Mouse (Mus musculus) mouse embryonic stem cell (cell line): Measurements from ENCODE around the gene Wap.

Experiments used
- in situ Hi-C, 2 experiments: fragments of 300-500 bp; cut with MboI; formaldehyde crosslinking; loops; 1 replicate in 1 of 2; 3 replicates in 1 of 2; pipeline ENCODE4 v1.14.3; 2019 to 2020; ENCODE audit warnings: low sequenced_read_pairs in 2 of 2, low pct_unique_long_range_greater_than_20kb in 1 of 2, mixed read lengths in 1 of 2; ENCODE audit not compliant: unreplicated experiment in 1 of 2

Gene Wap

GRCm38 (mm10) chr11:6601649-6602480 lies 36.6 kb downstream of the Wap start:
- in situ Hi-C loops, result no loop called here

DNA sequence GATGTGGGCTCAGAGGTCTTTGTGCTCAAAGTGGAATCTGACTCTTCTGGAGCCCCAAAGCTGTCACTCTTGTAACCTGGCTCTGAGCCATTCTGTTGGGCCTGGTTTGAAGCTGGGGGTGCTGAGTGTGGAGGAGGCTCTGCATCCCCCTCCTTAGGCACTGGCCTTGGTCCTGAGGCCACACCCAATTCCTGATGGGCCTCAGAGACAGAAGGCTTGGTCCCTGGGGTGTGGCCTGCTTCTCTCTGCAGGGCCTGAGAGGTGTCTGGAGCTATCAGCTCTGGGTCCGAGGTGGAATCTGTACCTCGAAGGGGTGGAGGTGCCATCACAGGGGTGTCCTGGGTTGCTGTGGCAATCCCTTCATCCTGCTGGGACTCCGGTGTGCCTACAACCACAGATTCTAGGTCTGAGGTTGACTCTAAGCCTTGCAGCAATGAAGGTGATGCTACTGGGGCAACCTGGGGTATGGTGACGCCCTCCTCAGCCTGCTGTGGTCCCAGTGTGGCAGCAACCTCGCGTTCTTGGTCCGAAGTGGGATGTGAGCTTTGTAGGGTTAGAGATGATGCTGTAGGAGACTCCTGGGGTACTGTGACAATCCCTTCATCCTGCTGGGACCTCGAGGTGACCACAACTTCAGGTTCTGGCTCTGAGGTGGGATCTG lies 38.0 kb downstream of the Wap start:
- in situ Hi-C loops, result no loop called here

GRCm38 (mm10) chr11:6599831-6600230 lies 38.6 kb downstream of the Wap start:
- in situ Hi-C loops, result no loop called here

DNA sequence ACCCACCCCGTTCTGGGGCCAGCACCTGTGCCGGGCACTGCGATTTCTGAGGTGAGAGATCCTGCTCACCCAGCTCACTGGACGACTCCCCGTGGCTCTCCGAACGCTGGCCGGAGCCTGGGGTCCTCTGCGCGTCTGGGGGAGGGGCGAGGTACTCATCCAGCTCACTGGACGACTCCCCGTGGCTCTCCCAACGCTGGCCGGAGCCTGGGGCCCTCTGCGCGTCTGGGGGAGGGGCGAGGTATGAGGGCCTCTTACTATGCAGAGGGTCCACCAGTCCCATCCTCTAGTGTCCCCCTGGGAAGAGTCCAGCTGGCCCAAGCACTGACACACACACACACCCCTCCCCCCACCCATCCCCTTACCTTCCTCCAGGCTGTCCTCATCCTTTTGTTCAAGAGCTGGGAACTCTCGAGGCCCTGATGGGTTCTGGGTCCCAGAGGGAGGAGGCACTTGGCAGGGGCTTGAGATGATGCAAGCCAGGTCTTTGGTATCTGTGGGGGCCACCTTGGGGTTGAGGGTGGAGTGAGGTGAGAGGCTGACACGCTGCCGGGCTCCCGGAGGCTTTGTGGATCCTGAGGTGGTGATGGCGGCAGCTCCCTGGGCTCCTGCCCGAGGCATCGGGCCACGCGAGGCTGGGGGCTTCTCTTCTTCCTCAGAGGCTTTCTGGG lies 39.3 kb downstream of the Wap start:
- in situ Hi-C loops, result no loop called here

GRCm38 (mm10) chr11:6598191-6598889 lies 40.1 kb downstream of the Wap start:
- in situ Hi-C loops, result no loop called here

GRCm38 (mm10) chr11:6597523-6597922 lies 40.9 kb downstream of the Wap start:
- in situ Hi-C loops, result no loop called here

- in situ Hi-C loops, result no loop called here
Observed at GRCm38 (mm10) chr11:6596616-6597015, 41.8 kb downstream of the Wap start.

GRCm38 (mm10) chr11:6596205-6596604 lies 42.2 kb downstream of the Wap start:
- in situ Hi-C loops, result no loop called here

DNA sequence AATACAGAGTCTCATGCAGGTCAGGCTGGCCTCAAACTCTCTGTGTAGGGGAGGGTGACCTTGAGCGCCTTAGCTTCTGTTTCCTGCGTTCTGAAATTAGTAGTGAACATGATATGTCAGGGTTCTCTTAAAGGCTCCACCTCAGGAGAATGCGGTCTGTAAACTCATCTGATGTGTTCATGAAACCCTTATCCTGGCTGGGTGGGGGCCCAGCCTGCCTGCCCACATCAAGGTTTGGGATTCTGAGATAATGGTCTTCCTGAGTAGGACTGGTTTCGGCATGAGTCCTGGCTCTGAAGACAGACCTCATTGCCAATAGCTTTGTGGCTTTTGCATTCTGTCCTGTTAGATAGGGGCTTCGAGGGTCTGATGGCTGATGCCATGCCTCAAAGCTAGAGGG lies 43.1 kb downstream of the Wap start:
- in situ Hi-C loops, result no loop called here

- in situ Hi-C loops, result no loop called here
Observed at GRCm38 (mm10) chr11:6594845-6595244, 43.6 kb downstream of the Wap start.

GRCm38 (mm10) chr11:6593406-6593805 lies 45.0 kb downstream of the Wap start:
- in situ Hi-C loops, result no loop called here

DNA sequence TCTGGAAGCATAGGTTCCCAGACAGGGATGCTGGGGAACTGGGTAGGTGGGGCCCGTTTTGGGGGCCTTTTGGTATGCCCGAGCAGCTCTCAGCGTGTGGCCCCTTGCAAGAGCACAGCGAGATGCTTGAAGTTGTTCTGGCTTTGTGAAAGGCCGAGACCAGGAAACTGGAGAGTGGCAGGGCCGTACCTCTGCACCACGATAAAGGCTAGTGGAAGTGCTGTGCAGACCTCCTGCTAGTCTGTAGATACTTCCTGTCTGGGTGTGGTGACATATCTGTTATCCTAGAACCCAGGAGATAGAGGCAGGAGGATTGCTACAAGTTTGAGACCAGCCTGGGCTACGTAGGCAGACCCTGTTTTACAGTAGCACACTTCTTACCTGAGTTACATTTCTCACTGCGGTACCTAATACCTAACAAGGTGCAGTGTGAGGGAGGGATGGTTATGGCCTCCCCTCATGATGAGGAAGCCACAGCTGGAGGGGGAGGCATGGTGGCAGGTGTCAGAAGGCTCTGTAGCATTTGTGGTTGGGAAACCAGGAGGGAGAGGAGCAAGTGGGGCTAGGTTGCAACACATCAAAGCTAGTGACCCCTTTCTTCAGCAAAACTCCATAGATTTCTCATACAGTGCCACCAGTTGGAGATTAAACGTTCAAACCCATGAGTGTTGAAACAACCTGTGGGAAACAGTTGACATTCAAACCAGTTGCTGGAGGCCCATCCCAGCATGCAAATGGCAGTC lies 47.3 kb downstream of the Wap start:
- in situ Hi-C loops, result no loop called here

DNA sequence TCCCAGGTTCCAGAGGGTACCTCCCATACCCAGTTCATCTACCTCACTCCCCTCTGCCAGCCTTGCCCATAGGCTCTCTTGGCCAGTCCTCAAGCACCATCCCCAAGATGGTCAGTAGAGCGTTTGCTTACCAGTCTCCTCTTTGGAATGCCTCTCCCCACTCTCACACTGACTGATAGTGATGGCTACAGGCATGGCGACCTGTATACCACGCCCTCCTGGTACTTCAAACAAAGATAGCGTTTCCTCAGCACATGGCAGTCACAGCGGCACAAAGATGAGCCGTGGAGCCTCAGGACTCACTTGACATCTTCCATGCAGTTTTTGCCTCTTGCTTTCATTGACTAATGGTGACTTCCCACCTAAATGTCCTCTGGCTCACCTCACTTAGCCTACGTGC lies 48.6 kb downstream of the Wap start:
- in situ Hi-C loops, result no loop called here

- in situ Hi-C loops, result no loop called here
Observed at GRCm38 (mm10) chr11:6588295-6588694, 50.1 kb downstream of the Wap start.

DNA sequence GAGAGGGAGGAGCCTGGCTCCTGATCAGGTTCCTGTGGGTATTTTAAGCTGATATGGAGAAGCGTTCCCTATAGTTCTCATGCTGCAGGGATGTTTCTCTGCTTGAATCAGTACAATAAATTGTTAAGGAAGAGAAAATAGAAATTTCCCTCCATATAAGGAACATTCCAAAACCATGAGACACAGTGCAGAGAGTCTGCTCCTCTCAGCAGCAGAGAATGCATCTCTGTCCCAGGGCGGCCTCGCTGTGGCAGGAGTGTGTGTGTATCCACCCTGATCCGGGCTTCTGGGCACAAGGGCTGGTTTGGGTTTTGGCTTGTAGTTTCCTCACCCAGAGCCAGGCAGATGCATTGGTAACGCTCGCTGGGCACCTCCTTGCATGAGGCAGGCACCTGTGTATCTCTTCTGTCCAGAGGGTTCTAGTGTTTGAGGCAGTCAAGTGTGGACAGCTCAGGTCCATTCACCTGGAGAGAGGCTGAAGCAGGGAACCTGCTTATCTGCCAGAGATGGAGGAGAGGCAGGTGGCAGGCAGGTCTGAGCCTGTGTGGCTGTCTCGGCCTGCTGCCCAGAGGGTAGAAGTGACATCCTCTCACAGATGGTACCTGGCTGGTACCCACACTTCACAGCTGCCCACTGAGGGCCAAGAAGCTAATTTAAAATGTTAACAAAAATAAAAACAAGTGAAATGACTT lies 51.0 kb downstream of the Wap start:
- in situ Hi-C loops, result no loop called here

DNA sequence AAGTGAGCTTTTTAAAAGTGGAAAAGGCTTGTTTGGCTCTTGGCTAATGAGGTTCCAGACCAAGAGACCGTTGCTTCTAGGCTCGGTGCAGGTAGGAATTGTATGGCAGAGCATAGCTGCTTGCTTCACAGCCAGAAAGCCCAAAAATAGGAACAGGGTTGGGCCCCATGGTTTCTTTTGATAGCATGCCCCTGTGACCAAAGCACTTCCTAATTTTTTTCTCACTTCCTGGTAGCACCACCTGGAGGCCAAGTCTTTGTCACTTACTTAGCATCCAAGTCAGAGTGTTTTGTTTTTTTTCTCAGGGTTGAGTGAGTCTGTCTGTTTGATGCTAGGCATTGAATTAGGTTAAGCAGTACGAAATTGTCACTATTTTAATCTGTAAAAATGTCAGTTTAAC lies 51.8 kb downstream of the Wap start:
- in situ Hi-C loops, result no loop called here

- in situ Hi-C loops, result no loop called here
Observed at GRCm38 (mm10) chr11:6585748-6586147, 52.7 kb downstream of the Wap start.
